Mouse (Mus musculus) midbrain, embryonic 13.5 days (tissue): ENCODE results near the gene Gm10118. TPM values are rescaled to one million over a fixed set of nuclear protein-coding genes. Genes with fewer than 3 reads are reported as not detected.

ENCODE experiments used
- ATAC-seq: fragments of 200-750 bp; cut with Nextera tagmentation; 2 replicates; pipeline ENCODE4 v1.8.0; 2017; ENCODE audit warnings: mild to moderate bottlenecking, moderate TSS enrichment, moderate library complexity
- H3K27ac ChIP-seq: fragments of 300-500 bp; sonication (generic); 2 replicates; pipeline ENCODE4 v1.5.1; 2015; ENCODE audit warnings: inconsistent platforms, mild to moderate bottlenecking, moderate library complexity
- H3K27me3 ChIP-seq: fragments of 300-500 bp; sonication (generic); 2 replicates; pipeline ENCODE4 v1.6.1; 2015; ENCODE audit warnings: mild to moderate bottlenecking, inconsistent platforms
- H3K36me3 ChIP-seq: fragments of 300-500 bp; sonication (generic); 2 replicates; pipeline ENCODE4 v1.6.1; 2015; ENCODE audit warnings: mild to moderate bottlenecking, inconsistent platforms
- H3K4me1 ChIP-seq: fragments of 300-500 bp; sonication (generic); replicated peaks from 2 replicates; pipeline ENCODE4 v1.6.1; 2015; ENCODE audit warnings: inconsistent platforms
- H3K4me2 ChIP-seq: fragments of 300-500 bp; sonication (generic); replicated peaks from 2 replicates; pipeline ENCODE4 v1.6.1; 2015; ENCODE audit warnings: moderate library complexity, mild to moderate bottlenecking, inconsistent platforms
- H3K4me3 ChIP-seq: fragments of 300-500 bp; sonication (generic); replicated peaks from 2 replicates; pipeline ENCODE4 v1.5.1; 2015; ENCODE audit warnings: mild to moderate bottlenecking, inconsistent platforms
- H3K9ac ChIP-seq: fragments of 300-500 bp; sonication (generic); replicated peaks from 2 replicates; pipeline ENCODE4 v1.6.1; 2015; ENCODE audit warnings: mild to moderate bottlenecking, inconsistent platforms
- H3K9me3 ChIP-seq: fragments of 300-500 bp; sonication (generic); 2 replicates; pipeline ENCODE4 v1.6.1; 2016; ENCODE audit warnings: mild to moderate bottlenecking, inconsistent platforms
- WGBS: fragments of 180-500 bp; shearing (Covaris S2); methylation state at CpG from one replicate; pipeline ENCODE4 v1.1.7; 2015; 5-methylcytosine and 5-hydroxymethylcytosine counted together
- polyA plus RNA-seq: library from polyadenylated mRNA; unstranded; fragments of >200 nt; fragmentation: Nextera tagmentation; extraction: Ambion mirVana; gene quantifications from 2 replicates; pipeline ENCODE4 v1.2.1, GENCODE M21; 2015

Gm10118 gene
- polyA plus RNA-seq, 1 experiment from 2014 or later: 0.71 TPM

DNA sequence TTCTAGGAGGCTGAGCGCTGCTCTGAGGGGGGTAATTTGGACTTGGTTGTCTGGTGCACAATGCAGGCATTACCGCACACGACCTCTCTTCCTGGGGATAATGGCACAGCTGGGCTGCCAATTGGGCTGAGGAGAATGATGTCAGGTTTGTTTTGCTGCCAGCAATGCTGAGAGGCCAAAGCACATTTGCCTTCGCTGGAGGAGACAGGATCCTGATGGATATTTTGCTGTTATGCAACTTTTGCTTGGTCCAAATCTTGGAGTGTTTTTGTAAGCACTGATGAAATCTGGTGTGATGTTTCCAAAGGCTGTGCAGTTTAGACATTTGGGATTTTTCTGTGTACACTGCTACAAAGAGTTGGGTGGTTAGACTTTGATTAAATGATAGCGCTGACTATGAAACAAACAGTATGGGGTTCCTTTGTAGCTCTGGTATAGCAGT lies 46.8 kb downstream of the Gm10118 start:
- no peaks in the 10 kb centered on the region for H3K27me3 ChIP-seq

More for the DNA sequence above, 46.8 kb downstream of the Gm10118 start:
- 73% methylated on average over 5 of the region's 5 CpGs for WGBS
- Histone ChIP-seq H3K27ac (no peak overlapping the region), H3K9ac (no peak overlapping the region), H3K36me3 (no peaks in the 10 kb centered on the region), H3K9me3 (no peaks in the 10 kb centered on the region), H3K4me2 (no peak overlapping the region), H3K4me1 (no peaks in the 10 kb centered on the region), H3K4me3 (no peak overlapping the region)
- ATAC-seq: no peak

Other genes starting within 250 kb of the Gm10118 start
- 16.9 and 17.3 TPM in 2 replicates for gene Lrrtm3, start 162.8 kb upstream of the Gm10118 start, polyA plus RNA-seq